Comparison of ENCODE assay signal across 8 mouse cellular contexts in the genomic region with DNA sequence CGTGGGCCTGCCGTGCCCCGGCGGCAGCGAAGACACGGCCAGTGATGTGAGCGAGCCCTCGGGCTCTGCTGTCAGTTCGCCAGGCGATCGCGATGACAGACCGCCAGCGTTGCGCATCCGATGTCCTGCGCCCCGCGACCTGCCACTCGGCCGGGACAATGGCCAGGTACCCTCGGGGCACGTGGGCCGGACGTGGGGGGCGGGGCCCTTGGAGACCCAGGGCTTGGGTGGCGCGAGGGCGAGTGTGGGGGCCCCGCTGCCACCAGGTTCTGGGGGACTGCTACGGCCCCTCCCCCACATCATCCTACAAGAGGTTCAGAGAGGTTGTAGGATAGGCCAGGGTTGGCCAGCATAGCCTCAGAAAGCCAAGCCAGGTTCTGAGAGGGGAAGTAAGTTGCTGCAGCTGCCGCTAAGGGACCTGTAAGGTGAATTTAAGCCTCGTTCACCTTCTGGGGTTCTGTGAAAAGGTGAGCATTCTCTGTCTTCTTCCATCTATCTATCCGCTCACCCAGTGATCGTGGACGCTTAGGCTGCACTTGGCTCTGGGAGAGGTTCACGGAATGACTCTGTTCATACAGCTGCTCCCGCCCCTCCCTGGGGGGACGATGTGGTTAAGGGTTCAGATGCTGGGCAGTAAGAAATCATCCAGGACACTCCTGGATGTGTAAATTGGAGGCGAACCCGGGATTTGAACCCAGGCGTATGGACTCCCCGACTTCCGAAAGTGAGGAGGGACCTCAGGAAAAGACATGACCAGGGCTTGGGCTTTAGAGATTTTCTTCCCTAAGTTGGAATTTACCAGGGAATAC. TPM values are rescaled to one million over a fixed set of nuclear protein-coding genes. Genes with fewer than 3 reads are reported as not detected.
DNase-seq lines count a peak whose midpoint lies in the region; ATAC-seq and TF ChIP-seq lines count a peak whose summit lies in the region.

No protein-coding gene starts in this region.

- peak overlapping the region; percentile 24 for H3K4me3 ChIP-seq in kidney, postnatal 0 days (replicated peaks; ENCODE audit: low read depth, low read length)
- peak overlapping the region; percentile 52 for H3K4me3 ChIP-seq in hindbrain, embryonic 11.5 days (ENCODE audit: low read depth, low read length)
- H3K4me3 ChIP-seq in midbrain, embryonic 14.5 days (replicated peaks; ENCODE audit: low read depth, low read length), result peak overlapping the region; percentile 69

- TF ChIP-seq CTCF in kidney, postnatal 0 days (IDR thresholded peaks at IDR 0.05; ENCODE audit: low read depth), result no peak

- 12% methylated on average over 43 of the region's 44 CpGs for WGBS in kidney, postnatal 0 days
- WGBS in hindbrain, embryonic 11.5 days, result 10% methylated on average over 44 of the region's 44 CpGs
- 7% methylated on average over 44 of the region's 44 CpGs for WGBS in midbrain, embryonic 14.5 days

- H3K4me1 ChIP-seq in kidney, postnatal 0 days (replicated peaks; ENCODE audit: insufficient read depth, low read length), result peaks cover 13% of the 10 kb centered on the region
- H3K4me1 ChIP-seq in hindbrain, embryonic 11.5 days (replicated peaks; ENCODE audit: control insufficient read depth, insufficient read depth, low read length), result peaks cover 4% of the 10 kb centered on the region; the same call in 1 of the 2 replicates
- H3K4me1 ChIP-seq in midbrain, embryonic 14.5 days (ENCODE audit: control insufficient read depth, insufficient read depth, low read length), result peaks cover 28% of the 10 kb centered on the region

- peaks cover 62% of the 10 kb centered on the region for H3K27me3 ChIP-seq in kidney, postnatal 0 days (ENCODE audit: insufficient read depth, low read length)
- H3K27me3 ChIP-seq in hindbrain, embryonic 11.5 days (ENCODE audit: control insufficient read depth, insufficient read depth, low read length), result peaks cover 35% of the 10 kb centered on the region
- peaks cover 8% of the 10 kb centered on the region; the same call in 1 of the 2 replicates for H3K27me3 ChIP-seq in midbrain, embryonic 14.5 days (ENCODE audit: control insufficient read depth, insufficient read depth, low read length)

- no peak overlapping the region for H3K27ac ChIP-seq in kidney, postnatal 0 days
- peak overlapping the region; percentile 73 for H3K27ac ChIP-seq in hindbrain, embryonic 11.5 days (ENCODE audit: low read depth, low read length)
- peak overlapping the region; percentile 75 for H3K27ac ChIP-seq in midbrain, embryonic 14.5 days (replicated peaks; ENCODE audit: low read depth, low read length)

- no peak for DNase-seq in kidney, postnatal 0 days (ENCODE audit: low spot score)
- DNase-seq in kidney, adult 18-20 months, result no peak
- DNase-seq in cerebellum, adult 9-11 months, result peak; percentile 84
- DNase-seq in hindbrain, embryonic 11.5 days (ENCODE audit: low spot score), result peak; percentile 39
- no peak for DNase-seq in midbrain, embryonic 14.5 days
- DNase-seq in adrenal gland, adult 2 months, result no peak
- DNase-seq in thymus, postnatal 10 days (ENCODE audit: low spot score in 2 of 2), result no peak

- ATAC-seq in kidney, postnatal 0 days (replicated peaks; ENCODE audit: low FRiP score, low read depth), result 0 out of 2 replicates have a peak, but pooled peaks have one; percentile 2
- no peak for ATAC-seq in hindbrain, embryonic 11.5 days (ENCODE audit: low FRiP score)
- ATAC-seq in midbrain, embryonic 14.5 days (ENCODE audit: low FRiP score, low TSS enrichment), result no peak
- no peak for ATAC-seq in frontal cortex, adult (ENCODE audit: low TSS enrichment)

- no peaks in the 10 kb centered on the region for H3K36me3 ChIP-seq in kidney, postnatal 0 days (ENCODE audit: insufficient read depth, low read length)
- H3K36me3 ChIP-seq in hindbrain, embryonic 11.5 days (ENCODE audit: control insufficient read depth, insufficient read depth, low read length), result no peaks in the 10 kb centered on the region
- H3K36me3 ChIP-seq in midbrain, embryonic 14.5 days (ENCODE audit: control insufficient read depth, insufficient read depth, low read length), result no peaks in the 10 kb centered on the region

- H3K4me2 ChIP-seq in kidney, postnatal 0 days (ENCODE audit: low read length), result peak overlapping the region; percentile 55
- H3K4me2 ChIP-seq in hindbrain, embryonic 11.5 days (replicated peaks; ENCODE audit: low read depth, low read length), result peak overlapping the region; percentile 80
- H3K4me2 ChIP-seq in midbrain, embryonic 14.5 days (ENCODE audit: low read length), result peak overlapping the region; percentile 91

- no peak overlapping the region for H3K9ac ChIP-seq in kidney, postnatal 0 days (ENCODE audit: low read depth, low read length)
- H3K9ac ChIP-seq in hindbrain, embryonic 11.5 days (ENCODE audit: low read depth, low read length), result peak overlapping the region; percentile 70
- H3K9ac ChIP-seq in midbrain, embryonic 14.5 days (replicated peaks; ENCODE audit: low read length), result peak overlapping the region; percentile 83

- H3K9me3 ChIP-seq in kidney, postnatal 0 days (replicated peaks; ENCODE audit: low read length), result no peaks in the 10 kb centered on the region
- no peaks in the 10 kb centered on the region for H3K9me3 ChIP-seq in hindbrain, embryonic 11.5 days (ENCODE audit: control insufficient read depth, low read length)
- no peaks in the 10 kb centered on the region for H3K9me3 ChIP-seq in midbrain, embryonic 14.5 days (ENCODE audit: control insufficient read depth, low read length)

RNA-seq across cellular contexts. Expression of a gene that starts 0.8 kb away (rescaled TPM):
- polyA plus RNA-seq in kidney, postnatal 0 days (2015; fragmentation: Nextera tagmentation; extraction: Ambion mirVana), result 2.6 and 2.8 TPM in 2 replicates
- 340 and 413 TPM in 2 replicates for polyA plus RNA-seq in hindbrain, embryonic 11.5 days (2014; fragmentation: Nextera tagmentation; extraction: Ambion mirVana)
- 906 and 957 TPM in 2 replicates for polyA plus RNA-seq in midbrain, embryonic 14.5 days (2014; fragmentation: Nextera tagmentation; extraction: Ambion mirVana)
- total RNA-seq in adrenal gland, adult 2 months (2021), result 1 to 10 TPM; 7.2 to 9.7 TPM
- polyA plus RNA-seq in adrenal gland, adult 2 months (2012; rRNA removed), result 8.7 and 9.9 TPM in 2 replicates

Comparison
In these comparisons a context has a peak if more than half of its experiments do, and no peak if none do; other contexts are left out.
1. DNase-seq: peak in cerebellum, adult 9-11 months (single experiment) and hindbrain, embryonic 11.5 days (single experiment); none in kidney, postnatal 0 days (single experiment), kidney, adult 18-20 months (single experiment), midbrain, embryonic 14.5 days (single experiment), adrenal gland, adult 2 months (single experiment) and thymus, postnatal 10 days (0 of 2).
2. RNA of a gene that starts 0.8 kb away (polyA plus RNA-seq): 906 to 957 TPM in midbrain, embryonic 14.5 days and 340 to 413 TPM in hindbrain, embryonic 11.5 days; 8.7 to 9.9 TPM in adrenal gland, adult 2 months and 2.6 to 2.8 TPM in kidney, postnatal 0 days; every median in the first group is over 10 times any median in the second.
3. Peak in every context shown above with its lines, with median percentiles within 50 percentile points of each other: H3K4me2 ChIP-seq and H3K4me3 ChIP-seq.